Mouse (Mus musculus) effector memory CD4-positive, alpha-beta T cell, adult 5 months (primary cell): ENCODE data around the gene Ifna5. TPM values are rescaled to one million over a fixed set of nuclear protein-coding genes. Genes with fewer than 3 reads are reported as not detected.

Source experiments
- polyA plus RNA-seq: library from polyadenylated mRNA; unstranded; fragments of 100-300 nt; shearing (Covaris generic); gene quantifications from one replicate; pipeline ENCODE4 v1.2.1, GENCODE M21; 2017

Gene Ifna5
- not detected for polyA plus RNA-seq

GRCm38 (mm10) chr4:88835225-88835624, at the start of gene Ifna5:
TSS of gene Ifna5 (plus strand) at chr4:88835525.

GRCm38 (mm10) chr4:88788402-88788801, 46.9 kb upstream of the Ifna5 start, which contains the start of gene Gm13277:
TSS of gene Gm13277 (plus strand) at chr4:88788632.

GRCm38 (mm10) chr4:88791250-88791649, 44.1 kb upstream of the Ifna5 start, which contains the start of gene Gm13278:
TSS of gene Gm13278 (plus strand) at chr4:88791550.

GRCm38 (mm10) chr4:88793936-88794675, 41.2 kb upstream of the Ifna5 start, which contains the start of gene Gm13275:
TSS of gene Gm13275 (plus strand) at chr4:88794487.

GRCm38 (mm10) chr4:88797097-88797496, 38.2 kb upstream of the Ifna5 start, which contains the start of gene Gm13279:
TSS of gene Gm13279 (plus strand) at chr4:88797397.

GRCm38 (mm10) chr4:88799365-88799764, 36.0 kb upstream of the Ifna5 start, which contains the start of gene Gm13285:
TSS of gene Gm13285 (plus strand) at chr4:88799665.

GRCm38 (mm10) chr4:88802954-88803353, 32.4 kb upstream of the Ifna5 start, which contains the start of gene Gm13287:
TSS of gene Gm13287 (plus strand) at chr4:88803254.

GRCm38 (mm10) chr4:88805231-88805630, 30.1 kb upstream of the Ifna5 start, which contains the start of gene Gm13288:
TSS of gene Gm13288 (plus strand) at chr4:88805531.

GRCm38 (mm10) chr4:88815928-88816327, 19.4 kb upstream of the Ifna5 start, which contains the start of gene Ifna7:
TSS of gene Ifna7 (plus strand) at chr4:88816228.

GRCm38 (mm10) chr4:88819659-88820058, 15.7 kb upstream of the Ifna5 start, which contains the start of gene Ifna11:
TSS of gene Ifna11 (plus strand) at chr4:88819959.

GRCm38 (mm10) chr4:88827116-88827515, 8.2 kb upstream of the Ifna5 start, which contains the start of gene Ifna6:
TSS of gene Ifna6 (plus strand) at chr4:88827416.

GRCm38 (mm10) chr4:88841438-88841911, 6.2 kb downstream of the Ifna5 start, which contains the start of gene Ifna4:
TSS of gene Ifna4 (plus strand) at chr4:88841861.

GRCm38 (mm10) chr4:88849698-88850097, 14.4 kb downstream of the Ifna5 start, which contains the start of gene Ifna1:
TSS of gene Ifna1 (plus strand) at chr4:88850087.

GRCm38 (mm10) chr4:88880101-88880500, 44.8 kb downstream of the Ifna5 start, which contains the start of gene Ifne:
TSS of gene Ifne (minus strand) at chr4:88880201.

Other genes with a start within 250 kb of the Ifna5 start
- gene Ifna9, start 243.1 kb upstream of the Ifna5 start, polyA plus RNA-seq: not detected
- gene Ifna12, start 232.1 kb upstream of the Ifna5 start, polyA plus RNA-seq: not detected
- gene C87499, start 201.1 kb upstream of the Ifna5 start, polyA plus RNA-seq: not detected
- not detected for gene Ifna13, start 191.1 kb upstream of the Ifna5 start, polyA plus RNA-seq
- not detected for gene Ifna16, start 158.6 kb upstream of the Ifna5 start, polyA plus RNA-seq
- gene Ifna2, start 151.6 kb upstream of the Ifna5 start, polyA plus RNA-seq: not detected
- not detected for gene Ifnab, start 144.2 kb upstream of the Ifna5 start, polyA plus RNA-seq
- gene Gm26566, start 113.7 kb upstream of the Ifna5 start, polyA plus RNA-seq: 0.66 TPM
- 19.4 TPM for gene Klhl9, start 113.1 kb upstream of the Ifna5 start, polyA plus RNA-seq
- not detected for gene Gm13271, start 80.7 kb upstream of the Ifna5 start, polyA plus RNA-seq
- not detected for gene Gm13283, start 75.4 kb upstream of the Ifna5 start, polyA plus RNA-seq
- not detected for gene Gm13290, start 61.7 kb upstream of the Ifna5 start, polyA plus RNA-seq
- not detected for gene Gm13289, start 58.6 kb upstream of the Ifna5 start, polyA plus RNA-seq
- not detected for gene Gm13272, start 55.7 kb upstream of the Ifna5 start, polyA plus RNA-seq
- gene Ifnz, start 53.4 kb upstream of the Ifna5 start, polyA plus RNA-seq: not detected
- not detected for gene Gm13276, start 49.8 kb upstream of the Ifna5 start, polyA plus RNA-seq
- gene Gm13277, start 46.9 kb upstream of the Ifna5 start, polyA plus RNA-seq: not detected
- not detected for gene Gm13278, start 44.0 kb upstream of the Ifna5 start, polyA plus RNA-seq
- not detected for gene Gm13275, start 41.0 kb upstream of the Ifna5 start, polyA plus RNA-seq
- gene Gm13279, start 38.1 kb upstream of the Ifna5 start, polyA plus RNA-seq: not detected
- gene Gm13285, start 35.9 kb upstream of the Ifna5 start, polyA plus RNA-seq: 0.65 TPM
- gene Gm13287, start 32.3 kb upstream of the Ifna5 start, polyA plus RNA-seq: not detected
- gene Gm13288, start 30.0 kb upstream of the Ifna5 start, polyA plus RNA-seq: 0.32 TPM
- gene Ifna7, start 19.3 kb upstream of the Ifna5 start, polyA plus RNA-seq: not detected
- not detected for gene Ifna11, start 15.6 kb upstream of the Ifna5 start, polyA plus RNA-seq
- gene Ifna6, start 8.1 kb upstream of the Ifna5 start, polyA plus RNA-seq: not detected
- gene Ifna4, start 6.3 kb downstream of the Ifna5 start, polyA plus RNA-seq: not detected
- not detected for gene Ifna1, start 14.6 kb downstream of the Ifna5 start, polyA plus RNA-seq
- gene Ifne, start 44.7 kb downstream of the Ifna5 start, polyA plus RNA-seq: not detected